Mouse (Mus musculus): ENCODE results near the gene Thoc6. TPM values are rescaled to one million over a fixed set of nuclear protein-coding genes. Genes with fewer than 3 reads are reported as not detected.
A peak's percentile ranks its signal among the peaks of the same experiment; 100 is the strongest.

Gene Thoc6
- 70.4 and 71.1 TPM in 2 replicates for polyA plus RNA-seq (2016; fragmentation: Nextera tagmentation; extraction: Ambion mirVana)

DNA sequence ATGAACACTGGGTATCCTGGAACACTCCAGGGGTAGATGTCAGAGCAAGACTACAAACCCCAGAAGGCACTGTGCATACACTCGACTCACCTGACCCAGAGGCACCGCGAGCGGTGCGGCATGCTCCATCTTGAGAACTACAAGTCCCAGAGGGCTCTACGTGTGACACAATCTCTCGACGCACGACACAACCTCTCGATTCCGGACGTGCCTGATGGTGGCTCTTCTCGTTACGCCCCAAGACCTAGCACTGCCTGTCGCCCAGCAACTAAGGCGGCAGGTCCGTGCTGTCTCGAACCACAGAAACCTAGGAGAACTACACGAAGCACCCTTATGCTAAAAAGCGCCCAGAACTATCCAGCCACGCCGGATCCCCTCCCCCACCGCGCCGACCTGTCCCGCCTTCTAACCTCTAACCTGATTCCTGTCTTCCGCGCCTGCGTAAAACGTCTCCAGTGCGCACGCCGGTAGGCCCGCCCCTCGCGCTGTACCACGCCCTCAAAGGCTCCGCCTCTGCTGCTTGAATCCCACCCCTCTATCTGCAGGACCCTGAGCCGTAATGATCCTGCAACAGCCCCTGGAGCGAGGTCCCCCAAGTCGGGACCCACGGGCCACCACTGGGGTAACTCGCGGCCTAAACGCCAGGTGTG is at the start of gene Thoc6, which contains the start of gene Hcfc1r1:
Gene Thoc6, minus strand, starts transcription at position 459 of the 650 bp plus-strand sequence.
Gene Hcfc1r1, plus strand, starts transcription at position 173 of the 650 bp plus-strand sequence.
- peaks cover 53% of the 10 kb centered on the region for H3K4me1 ChIP-seq
- DNase-seq (ENCODE audit: low spot score) = peak; percentile 92
- H3K4me3 ChIP-seq = peak within 1 kb of the TSS; percentile 68
- peak within 1 kb of the TSS; percentile 93 for H3K27ac ChIP-seq
- peaks cover 39% of the 10 kb centered on the region for H3K27me3 ChIP-seq (ENCODE audit: low read depth, poor library complexity, severe bottlenecking)
- under 1% methylated on average over 45 of the region's 45 CpGs for WGBS
- H3K9me3 ChIP-seq (replicated peaks) = no peaks in the 10 kb centered on the region
- peaks cover 23% of the 10 kb centered on the region for H3K36me3 ChIP-seq

- Histone ChIP-seq H3K9me3 (replicated peaks) (no peaks in the 10 kb centered on the region), H3K4me1 (peaks cover 16% of the 10 kb centered on the region), H3K4me3 (no peak within 1 kb of the TSS), H3K36me3 (no peaks in the 10 kb centered on the region), H3K27ac (no peak within 1 kb of the TSS), H3K27me3 (ENCODE audit: low read depth, poor library complexity, severe bottlenecking) (peaks cover 7% of the 10 kb centered on the region; the same call in 1 of the 2 replicates)
- no peak for DNase-seq (ENCODE audit: low spot score)
- WGBS = 71% methylated on average over 7 of the region's 7 CpGs
Observed at GRCm38 (mm10) chr17:23722376-23723125, 48.9 kb upstream of the Thoc6 start, which contains the start of gene 1520401A03Rik. 1520401A03Rik (minus strand) TSS chr17:23722783.

DNA sequence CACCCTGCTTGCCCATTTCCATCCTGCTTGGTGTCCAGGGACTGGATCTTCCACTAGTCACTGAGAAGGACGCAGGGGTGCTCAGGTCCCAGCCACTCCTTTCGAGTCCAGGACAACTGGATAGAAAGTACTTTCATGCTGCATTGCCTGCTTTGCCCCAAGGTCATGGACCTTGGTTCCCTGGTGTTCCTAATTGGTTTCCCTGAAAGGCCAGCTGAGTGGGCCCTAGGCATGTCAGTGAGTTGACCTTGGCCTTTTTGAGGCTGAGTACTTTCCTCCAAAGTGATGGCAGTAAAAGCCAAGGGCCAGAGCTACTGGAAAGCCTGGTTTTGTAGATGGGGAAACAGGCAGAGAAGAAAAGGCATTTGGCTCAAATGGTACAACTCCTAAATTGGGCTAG is 48.2 kb upstream of the Thoc6 start:
- Histone ChIP-seq H3K36me3 (no peaks in the 10 kb centered on the region), H3K9me3 (replicated peaks) (no peaks in the 10 kb centered on the region), H3K4me3 (no peak overlapping the region), H3K27ac (no peak overlapping the region), H3K27me3 (ENCODE audit: low read depth, poor library complexity, severe bottlenecking) (peaks cover 7% of the 10 kb centered on the region; the same call in 1 of the 2 replicates), H3K4me1 (peaks cover 9% of the 10 kb centered on the region)
- DNase-seq (ENCODE audit: low spot score) = no peak
- 82% methylated on average over 2 of the region's 2 CpGs for WGBS

DNA sequence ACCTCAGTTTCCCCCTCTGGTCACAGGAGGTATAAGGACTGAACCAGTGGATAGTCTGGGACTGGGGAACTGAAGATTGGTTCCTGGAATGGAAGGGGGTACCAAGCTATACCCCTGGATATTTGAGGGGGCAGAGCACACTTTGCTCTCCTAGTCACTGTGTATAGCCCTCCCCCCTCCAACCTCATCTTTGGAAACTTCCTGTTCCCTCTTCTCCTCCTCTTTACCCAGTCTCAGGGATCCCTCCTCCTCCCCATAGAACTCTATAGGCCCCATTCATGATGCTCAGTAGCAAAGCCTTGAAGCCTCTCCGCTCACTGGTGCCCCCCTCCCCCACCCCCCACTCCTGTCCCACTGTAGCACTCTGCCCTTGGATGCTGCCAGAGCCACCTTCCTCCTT is 45.8 kb upstream of the Thoc6 start:
- peaks cover 7% of the 10 kb centered on the region; the same call in 1 of the 2 replicates for H3K27me3 ChIP-seq (ENCODE audit: low read depth, poor library complexity, severe bottlenecking)
- WGBS = 22% methylated on average over 1 of the region's 1 CpGs
- H3K4me1 ChIP-seq = no peaks in the 10 kb centered on the region
- H3K27ac ChIP-seq = no peak overlapping the region
- no peak overlapping the region for H3K4me3 ChIP-seq
- no peaks in the 10 kb centered on the region for H3K36me3 ChIP-seq
- H3K9me3 ChIP-seq (replicated peaks) = no peaks in the 10 kb centered on the region
- no peak for DNase-seq (ENCODE audit: low spot score)

- DNase-seq (ENCODE audit: low spot score) = no peak
- 59% methylated on average over 2 of the region's 2 CpGs for WGBS
- H3K27me3 ChIP-seq (ENCODE audit: low read depth, poor library complexity, severe bottlenecking) = peaks cover 12% of the 10 kb centered on the region; the same call in 1 of the 2 replicates
- H3K4me1 ChIP-seq = no peaks in the 10 kb centered on the region
- H3K36me3 ChIP-seq = no peaks in the 10 kb centered on the region
- no peak overlapping the region for H3K27ac ChIP-seq
- H3K9me3 ChIP-seq (replicated peaks) = no peaks in the 10 kb centered on the region
- H3K4me3 ChIP-seq = no peak overlapping the region
Observed at GRCm38 (mm10) chr17:23717003-23717402, 43.3 kb upstream of the Thoc6 start.

DNA sequence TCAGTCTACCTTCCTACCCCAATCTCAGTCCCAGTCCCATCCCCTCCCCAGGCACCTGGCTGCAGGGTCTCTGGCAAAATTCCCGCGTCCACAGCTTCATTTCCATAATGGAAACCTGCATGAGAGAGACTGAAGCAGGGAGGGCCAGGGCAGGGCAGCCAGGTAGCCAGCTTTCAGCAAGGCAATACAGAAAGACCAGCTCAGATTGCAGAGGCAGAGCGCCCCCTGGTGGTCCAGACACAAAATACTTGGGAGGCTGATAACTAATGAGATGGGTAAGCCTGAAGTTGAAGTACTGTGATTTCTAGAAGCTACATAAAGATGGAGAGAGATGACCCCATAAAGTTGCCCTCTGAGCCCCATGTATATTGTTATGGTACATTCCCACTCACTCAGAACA is 32.5 kb upstream of the Thoc6 start:
- no peak overlapping the region for H3K27ac ChIP-seq
- H3K4me1 ChIP-seq = peaks cover 10% of the 10 kb centered on the region
- no peak overlapping the region for H3K4me3 ChIP-seq
- peaks cover 24% of the 10 kb centered on the region for H3K27me3 ChIP-seq (ENCODE audit: low read depth, poor library complexity, severe bottlenecking)
- H3K9me3 ChIP-seq (replicated peaks) = no peaks in the 10 kb centered on the region
- peak; percentile 93 for DNase-seq (ENCODE audit: low spot score)
- no peaks in the 10 kb centered on the region for H3K36me3 ChIP-seq
- 0% methylated on average over 3 of the region's 3 CpGs for WGBS

DNA sequence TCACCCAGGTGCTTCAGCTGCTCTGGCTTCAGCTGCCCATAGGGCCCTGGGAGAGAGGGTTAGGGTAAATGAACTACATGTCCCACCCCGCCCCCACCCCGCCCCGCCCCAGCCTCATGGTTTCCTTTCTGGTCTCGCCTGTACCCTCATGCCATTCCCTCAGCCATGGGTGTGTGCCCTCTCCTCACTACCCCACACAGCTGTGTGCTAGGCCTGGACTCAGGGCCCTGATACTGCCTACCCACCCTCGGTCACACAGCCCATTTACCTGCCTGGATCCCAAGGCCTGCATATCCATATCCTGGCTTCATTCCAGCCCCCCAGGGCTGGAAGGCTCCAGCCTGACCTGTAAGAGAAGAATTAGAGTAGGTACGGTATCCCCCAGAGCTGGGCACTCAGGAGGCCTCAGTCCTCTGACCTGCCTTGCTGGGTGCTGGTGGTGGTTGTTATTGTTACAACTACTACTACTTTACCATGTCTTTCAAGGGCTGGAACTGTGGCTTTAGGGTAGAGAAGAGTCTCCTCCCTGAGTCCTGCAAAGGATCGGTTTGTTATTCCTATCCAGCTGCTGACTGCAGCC is 31.9 kb upstream of the Thoc6 start:
- DNase-seq (ENCODE audit: low spot score) = no peak
- H3K4me3 ChIP-seq = no peak overlapping the region
- H3K36me3 ChIP-seq = no peaks in the 10 kb centered on the region
- H3K27ac ChIP-seq = no peak overlapping the region
- peaks cover 10% of the 10 kb centered on the region for H3K4me1 ChIP-seq
- 82% methylated on average over 7 of the region's 7 CpGs for WGBS
- H3K9me3 ChIP-seq (replicated peaks) = no peaks in the 10 kb centered on the region
- peaks cover 30% of the 10 kb centered on the region for H3K27me3 ChIP-seq (ENCODE audit: low read depth, poor library complexity, severe bottlenecking)

GRCm38 (mm10) chr17:23704741-23705140 is 31.1 kb upstream of the Thoc6 start:
- peaks cover 11% of the 10 kb centered on the region for H3K4me1 ChIP-seq
- no peaks in the 10 kb centered on the region for H3K9me3 ChIP-seq (replicated peaks)
- no peak overlapping the region for H3K27ac ChIP-seq
- no peak overlapping the region for H3K4me3 ChIP-seq
- 52% methylated on average over 7 of the region's 7 CpGs for WGBS
- DNase-seq (ENCODE audit: low spot score) = no peak
- H3K27me3 ChIP-seq (ENCODE audit: low read depth, poor library complexity, severe bottlenecking) = peaks cover 32% of the 10 kb centered on the region
- no peaks in the 10 kb centered on the region for H3K36me3 ChIP-seq

DNA sequence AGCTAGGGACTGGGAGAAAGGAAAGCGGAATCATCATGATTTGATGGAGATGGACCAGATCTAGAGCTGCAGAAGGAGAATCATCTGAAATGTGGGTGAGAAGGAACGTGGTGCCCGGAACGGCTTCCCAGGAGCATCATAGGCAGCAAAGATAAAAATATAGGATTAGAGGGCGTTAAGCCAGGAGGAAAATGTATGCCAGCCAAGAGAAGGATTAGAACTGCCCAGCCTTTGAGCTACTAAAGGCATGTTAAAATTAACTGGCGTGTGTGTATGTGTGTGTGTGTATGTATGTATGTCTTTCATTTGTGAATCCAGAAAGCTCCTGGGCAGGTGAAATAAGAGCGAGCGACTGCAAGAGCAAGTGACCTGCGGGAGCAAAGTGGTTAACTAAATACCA is 29.6 kb upstream of the Thoc6 start:
- Histone ChIP-seq H3K9me3 (replicated peaks) (no peaks in the 10 kb centered on the region), H3K27ac (no peak overlapping the region), H3K4me1 (peaks cover 19% of the 10 kb centered on the region), H3K36me3 (no peaks in the 10 kb centered on the region), H3K27me3 (ENCODE audit: low read depth, poor library complexity, severe bottlenecking) (peaks cover 44% of the 10 kb centered on the region), H3K4me3 (no peak overlapping the region)
- 89% methylated on average over 9 of the region's 9 CpGs for WGBS
- no peak for DNase-seq (ENCODE audit: low spot score)

GRCm38 (mm10) chr17:23700079-23700478 is 26.4 kb upstream of the Thoc6 start:
- peaks cover 41% of the 10 kb centered on the region for H3K4me1 ChIP-seq
- H3K9me3 ChIP-seq (replicated peaks) = no peaks in the 10 kb centered on the region
- peak; percentile 83 for DNase-seq (ENCODE audit: low spot score)
- H3K4me3 ChIP-seq = peak overlapping the region; percentile 78
- peaks cover 60% of the 10 kb centered on the region for H3K27me3 ChIP-seq (ENCODE audit: low read depth, poor library complexity, severe bottlenecking)
- WGBS = under 1% methylated on average over 28 of the region's 28 CpGs
- peak overlapping the region; percentile 73 for H3K27ac ChIP-seq
- no peaks in the 10 kb centered on the region for H3K36me3 ChIP-seq

- H3K27ac ChIP-seq = peak overlapping the region; percentile 73
- no peaks in the 10 kb centered on the region for H3K9me3 ChIP-seq (replicated peaks)
Observed at GRCm38 (mm10) chr17:23699131-23700077, 25.7 kb upstream of the Thoc6 start.

DNA sequence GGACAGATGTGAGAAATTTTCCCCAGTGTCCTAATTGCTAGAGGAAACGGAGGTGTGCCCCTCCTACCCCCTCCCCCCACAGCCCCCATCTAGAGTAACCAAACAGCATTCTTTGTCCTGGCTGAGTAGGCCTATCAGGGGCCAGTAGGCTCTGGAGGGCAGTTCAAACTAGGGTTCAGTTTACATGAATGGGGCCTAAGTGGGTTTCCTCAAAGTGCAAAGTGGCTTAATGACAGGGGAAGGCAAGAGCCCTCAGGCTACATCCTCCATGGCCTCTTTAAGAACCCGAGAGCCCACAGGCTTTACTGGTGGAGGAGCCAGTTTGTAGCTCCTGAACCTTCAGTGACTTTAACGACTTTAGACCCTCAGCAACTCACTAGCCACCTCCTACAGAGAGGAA is 22.1 kb upstream of the Thoc6 start:
- H3K4me3 ChIP-seq = no peak overlapping the region
- H3K36me3 ChIP-seq = no peaks in the 10 kb centered on the region
- peaks cover 48% of the 10 kb centered on the region for H3K4me1 ChIP-seq
- H3K27ac ChIP-seq = peak overlapping the region; percentile 66
- no peaks in the 10 kb centered on the region for H3K9me3 ChIP-seq (replicated peaks)
- peak; percentile 62 for DNase-seq (ENCODE audit: low spot score)
- H3K27me3 ChIP-seq (ENCODE audit: low read depth, poor library complexity, severe bottlenecking) = peaks cover 41% of the 10 kb centered on the region
- WGBS = 1% methylated on average over 3 of the region's 3 CpGs

More at GRCm38 (mm10) chr17:23699131-23700077, 25.7 kb upstream of the Thoc6 start:
- Histone ChIP-seq H3K4me3 (peak overlapping the region; percentile 78), H3K4me1 (peaks cover 44% of the 10 kb centered on the region), H3K36me3 (no peaks in the 10 kb centered on the region), H3K27me3 (ENCODE audit: low read depth, poor library complexity, severe bottlenecking) (peaks cover 60% of the 10 kb centered on the region)
- DNase-seq (ENCODE audit: low spot score) = no peak
- WGBS = 3% methylated on average over 99 of the region's 101 CpGs
